Mouse (Mus musculus) liver, embryonic 11.5 days (tissue): ENCODE data around the gene Tnrc6c. TPM values are rescaled to one million over a fixed set of nuclear protein-coding genes. Genes with fewer than 3 reads are reported as not detected.

ENCODE experiments used
- ATAC-seq: fragments of 200-750 bp; cut with Nextera tagmentation; replicated peaks from 2 replicates; pipeline ENCODE4 v1.8.0; 2017; ENCODE audit warnings: moderate number of reproducible peaks, mild to moderate bottlenecking, moderate TSS enrichment, moderate library complexity; ENCODE audit not compliant: low FRiP score
- DNase-seq: peaks from one replicate; pipeline ENCODE4 v3.0.0-alpha.2; 2017; ENCODE audit warnings: low spot score
- H3K27ac ChIP-seq: fragments of 300-500 bp; sonication (generic); 2 replicates; pipeline ENCODE4 v1.5.1; 2014; ENCODE audit warnings: mild to moderate bottlenecking, low read depth, low read length, control low read depth
- H3K27me3 ChIP-seq: fragments of 300-500 bp; sonication (generic); replicated peaks from 2 replicates; pipeline ENCODE4 v1.6.1; 2014; ENCODE audit warnings: low read length, mixed read lengths; ENCODE audit not compliant: control insufficient read depth, insufficient read depth
- H3K36me3 ChIP-seq: fragments of 300-500 bp; sonication (generic); 2 replicates; pipeline ENCODE4 v1.6.1; 2014; ENCODE audit warnings: mild to moderate bottlenecking, low read length, moderate library complexity, mixed read lengths; ENCODE audit not compliant: control insufficient read depth, insufficient read depth
- H3K4me1 ChIP-seq: fragments of 300-500 bp; sonication (generic); replicated peaks from 2 replicates; pipeline ENCODE4 v1.6.1; 2014; ENCODE audit warnings: low read length, mixed read lengths; ENCODE audit not compliant: control insufficient read depth, insufficient read depth
- H3K4me2 ChIP-seq: fragments of 300-500 bp; sonication (generic); 2 replicates; pipeline ENCODE4 v1.6.1; 2014; ENCODE audit warnings: mild to moderate bottlenecking, control low read depth, moderate library complexity
- H3K4me3 ChIP-seq: fragments of 300-500 bp; sonication (generic); 2 replicates; pipeline ENCODE4 v1.5.1; 2014; ENCODE audit warnings: low read depth, low read length, control low read depth
- H3K9ac ChIP-seq: fragments of 300-500 bp; sonication (generic); 2 replicates; pipeline ENCODE4 v1.6.1; 2014; ENCODE audit warnings: low read depth, low read length, control low read depth
- H3K9me3 ChIP-seq: fragments of 300-500 bp; sonication (generic); 2 replicates; pipeline ENCODE4 v1.6.1; 2016; ENCODE audit warnings: low read length, inconsistent platforms, mixed read lengths; ENCODE audit not compliant: control insufficient read depth
- WGBS: fragments of 180-500 bp; shearing (Covaris S2); extraction: QIAGEN DNeasy Blood & Tissue Kit; methylation state at CpG from one replicate; pipeline ENCODE4 v1.1.7; 2014; 5-methylcytosine and 5-hydroxymethylcytosine counted together
- polyA plus RNA-seq: library from polyadenylated mRNA; unstranded; fragments of >200 nt; fragmentation: Nextera tagmentation; extraction: Ambion mirVana; gene quantifications from 2 replicates; pipeline ENCODE4 v1.2.1, GENCODE M21; 2014

Gene Tnrc6c
- polyA plus RNA-seq, 1 experiment from 2014 or later: 8.0 TPM

DNA sequence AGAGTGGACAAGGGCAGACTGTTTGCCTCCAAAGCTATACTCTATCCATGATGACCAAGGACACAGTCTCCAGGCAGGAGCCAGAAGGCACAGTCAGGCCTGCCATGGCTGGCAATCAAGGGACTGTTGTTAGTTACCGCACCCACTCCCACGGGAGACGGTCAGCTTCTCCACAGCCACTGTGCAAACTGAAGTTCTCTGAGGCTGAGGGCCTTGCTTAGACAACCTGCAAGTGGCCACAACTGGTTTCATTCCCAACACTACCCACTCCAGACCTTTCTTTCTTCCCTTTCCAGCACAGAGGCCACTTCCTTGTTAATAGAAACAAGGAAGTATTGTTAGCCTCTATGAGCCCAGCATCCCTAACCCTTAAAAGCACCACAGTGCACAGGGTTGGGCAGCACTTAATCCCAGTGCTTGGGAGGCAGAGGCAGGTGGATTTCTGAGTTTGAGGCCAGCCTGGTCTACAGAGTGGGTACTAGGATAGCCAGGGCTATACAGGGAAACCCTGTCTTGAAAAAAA, 149.1 kb downstream of the Tnrc6c start:
- DNase-seq (no peak), ATAC-seq (no peak)
- Histone ChIP-seq H3K27me3 (no peaks in the 10 kb centered on the region), H3K36me3 (peaks cover 5% of the 10 kb centered on the region; the same call in 1 of the 2 replicates), H3K27ac (peak overlapping the region; percentile 1; the same call in 1 of the 2 replicates), H3K4me3 (no peak overlapping the region), H3K4me1 (peaks cover 26% of the 10 kb centered on the region), H3K4me2 (peak overlapping the region; percentile 2), H3K9me3 (no peaks in the 10 kb centered on the region), H3K9ac (no peak overlapping the region)
- 84% methylated on average over 3 of the region's 3 CpGs for WGBS

DNA sequence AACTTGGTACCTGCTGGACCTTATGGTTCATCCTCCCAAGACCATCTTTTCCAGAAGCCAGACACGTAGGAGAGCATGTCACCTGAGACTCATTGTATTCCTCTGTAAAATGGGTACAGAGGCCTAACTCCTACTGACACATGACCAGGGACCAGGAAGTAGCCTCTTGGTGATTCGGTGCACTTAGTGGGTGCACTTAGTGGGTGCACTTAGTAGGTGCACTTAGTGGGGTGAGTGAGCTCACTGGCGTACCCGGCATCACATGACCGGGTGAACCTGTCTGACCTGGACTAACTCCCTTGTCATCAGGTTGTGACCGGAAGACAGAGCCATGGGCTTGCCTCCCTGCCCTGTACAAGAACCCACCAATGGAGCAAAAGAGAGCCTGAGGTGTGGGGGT, 152.7 kb downstream of the Tnrc6c start:
- DNase-seq: no peak
- H3K9me3 ChIP-seq: no peaks in the 10 kb centered on the region
- H3K4me2 ChIP-seq: no peak overlapping the region
- no peak overlapping the region for H3K27ac ChIP-seq
- no peak for ATAC-seq
- WGBS: 95% methylated on average over 6 of the region's 6 CpGs
- no peak overlapping the region for H3K4me3 ChIP-seq
- H3K9ac ChIP-seq: no peak overlapping the region
- H3K27me3 ChIP-seq: no peaks in the 10 kb centered on the region
- H3K4me1 ChIP-seq: peaks cover 25% of the 10 kb centered on the region
- H3K36me3 ChIP-seq: peaks cover 5% of the 10 kb centered on the region; the same call in 1 of the 2 replicates

DNA sequence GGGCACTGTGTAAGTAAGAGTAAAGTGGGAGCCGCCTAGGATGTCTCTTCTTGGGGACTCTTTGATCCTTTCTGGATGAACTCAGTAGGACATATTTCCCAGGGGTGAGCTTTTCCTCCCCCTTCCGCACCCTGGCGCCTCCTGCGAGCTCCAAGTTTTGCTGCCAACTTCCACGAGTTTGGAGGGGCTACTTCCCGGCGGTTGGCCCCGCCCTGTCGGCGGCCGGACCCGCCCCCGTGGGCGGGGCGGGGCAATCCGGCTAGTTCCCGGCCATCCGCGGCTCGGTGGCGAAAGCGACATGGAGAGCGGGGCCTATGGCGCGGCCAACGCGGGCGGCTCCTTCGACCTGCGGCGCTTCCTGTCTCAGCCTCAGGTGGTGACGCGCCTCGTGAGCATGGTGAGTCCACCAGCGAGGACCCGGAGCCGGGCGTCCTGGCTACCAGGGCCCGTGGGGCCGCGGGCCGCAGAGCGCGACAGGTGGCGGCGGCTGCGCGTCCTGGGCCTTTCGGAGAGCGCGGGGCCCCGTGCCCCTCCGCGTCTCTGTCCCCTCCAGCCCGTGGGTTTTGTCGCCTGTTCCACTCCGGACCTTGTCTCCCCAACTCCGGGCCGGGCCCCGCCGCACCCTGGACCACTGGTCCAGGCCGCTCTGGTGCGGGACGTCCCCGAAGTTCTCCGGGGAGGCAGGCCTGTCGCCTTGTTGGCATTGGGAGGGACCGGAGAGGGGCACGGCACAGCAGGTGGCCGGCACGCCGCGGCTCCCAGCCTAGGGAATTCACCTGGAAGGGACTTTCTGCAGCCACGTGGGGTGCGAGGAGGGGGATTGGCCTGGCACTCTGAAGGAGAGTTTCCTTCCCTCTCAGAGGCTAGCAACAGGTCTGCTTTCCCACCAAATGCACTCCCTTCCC, 155.6 kb downstream of the Tnrc6c start, which contains the start of the genes Gm20708 and Syngr2:
TSS of gene Gm20708 (plus strand) at position 262 of the 905 bp plus-strand sequence.
TSS of gene Syngr2 (plus strand) at position 262 of the 905 bp plus-strand sequence.
- DNase-seq (peak; percentile 86), ATAC-seq (peak; percentile 75)
- H3K27me3 ChIP-seq: no peaks in the 10 kb centered on the region
- peaks cover 25% of the 10 kb centered on the region for H3K36me3 ChIP-seq
- peak within 1 kb of the TSS; percentile 98 for H3K9ac ChIP-seq
- peaks cover 22% of the 10 kb centered on the region for H3K4me1 ChIP-seq
- peak within 1 kb of the TSS; percentile 92 for H3K27ac ChIP-seq
- H3K4me2 ChIP-seq: peak within 1 kb of the TSS; percentile 99
- H3K4me3 ChIP-seq: peak within 1 kb of the TSS; percentile 98
- under 1% methylated on average over 75 of the region's 75 CpGs for WGBS
- no peaks in the 10 kb centered on the region for H3K9me3 ChIP-seq

GRCm38 (mm10) chr11:117810401-117811046, 156.4 kb downstream of the Tnrc6c start:
- peak overlapping the region; percentile 99 for H3K4me2 ChIP-seq
- peaks cover 30% of the 10 kb centered on the region for H3K36me3 ChIP-seq
- WGBS: under 1% methylated on average over 21 of the region's 21 CpGs
- peak overlapping the region; percentile 98 for H3K4me3 ChIP-seq
- peak overlapping the region; percentile 98 for H3K9ac ChIP-seq
- DNase-seq: peak; percentile 82
- no peaks in the 10 kb centered on the region for H3K9me3 ChIP-seq
- peak overlapping the region; percentile 92 for H3K27ac ChIP-seq
- peak; percentile 75 for ATAC-seq
- H3K27me3 ChIP-seq: no peaks in the 10 kb centered on the region
- peaks cover 22% of the 10 kb centered on the region for H3K4me1 ChIP-seq

Other genes starting within 250 kb of the Tnrc6c start
- gene Gm11733, start 169.9 kb upstream of the Tnrc6c start, polyA plus RNA-seq: not detected in 2 replicates
- gene Tmc8, start 127.8 kb downstream of the Tnrc6c start, polyA plus RNA-seq: 18.6 and 18.8 TPM in 2 replicates
- 61.2 and 62.1 TPM in 2 replicates for gene Tmc6, start 127.9 kb downstream of the Tnrc6c start, polyA plus RNA-seq
- gene 6030468B19Rik, start 143.4 kb downstream of the Tnrc6c start, polyA plus RNA-seq: 49.3 and 54.3 TPM in 2 replicates
- 0.21 and 0.80 TPM in 2 replicates for gene Gm20708, start 155.4 kb downstream of the Tnrc6c start, polyA plus RNA-seq
- 92.1 and 99.4 TPM in 2 replicates for gene Syngr2, start 155.4 kb downstream of the Tnrc6c start, polyA plus RNA-seq
- 8.4 and 11.1 TPM in 2 replicates for gene Afmid, start 171.6 kb downstream of the Tnrc6c start, polyA plus RNA-seq
- gene Tk1, start 171.8 kb downstream of the Tnrc6c start, polyA plus RNA-seq: 185 and 192 TPM in 2 replicates
- 430 and 440 TPM in 2 replicates for gene Birc5, start 195.0 kb downstream of the Tnrc6c start, polyA plus RNA-seq
- gene Tmem235, start 206.5 kb downstream of the Tnrc6c start, polyA plus RNA-seq: not detected in 2 replicates
- gene Tha1, start 219.2 kb downstream of the Tnrc6c start, polyA plus RNA-seq: 1.5 and 1.7 TPM in 2 replicates